Mouse (Mus musculus) c-Kit-negative CD71-positive TER-119-positive erythroid progenitor cells, embryonic 14.5 days (primary cell): ENCODE measurements around the gene Picalm.

Experiments used
- DNase-seq: peaks from one replicate; pipeline ENCODE4 v3.0.0-alpha.2; 2013; ENCODE audit warnings: low read depth, low spot score

Gene Picalm

DNA sequence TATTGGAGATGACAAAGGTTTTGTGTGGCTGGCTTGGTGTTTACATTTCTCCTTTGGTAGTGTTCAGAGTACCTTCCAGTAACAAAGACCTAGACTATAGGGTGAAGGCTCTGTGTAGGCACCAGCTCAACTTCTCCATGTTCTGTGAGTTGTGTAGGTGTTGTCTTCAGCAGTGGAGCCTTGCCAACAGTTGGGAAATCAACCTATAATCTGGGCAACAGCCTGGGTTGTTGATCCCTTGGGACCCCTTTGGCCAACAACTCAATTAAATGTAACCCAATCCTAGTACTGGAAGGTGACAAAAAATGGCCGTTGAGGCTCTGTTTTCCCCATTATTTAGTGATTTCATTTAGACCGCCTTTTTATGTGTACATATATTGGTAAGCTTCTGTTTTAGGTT is 80.1 kb downstream of the Picalm start:
- DNase-seq: no peak

DNA sequence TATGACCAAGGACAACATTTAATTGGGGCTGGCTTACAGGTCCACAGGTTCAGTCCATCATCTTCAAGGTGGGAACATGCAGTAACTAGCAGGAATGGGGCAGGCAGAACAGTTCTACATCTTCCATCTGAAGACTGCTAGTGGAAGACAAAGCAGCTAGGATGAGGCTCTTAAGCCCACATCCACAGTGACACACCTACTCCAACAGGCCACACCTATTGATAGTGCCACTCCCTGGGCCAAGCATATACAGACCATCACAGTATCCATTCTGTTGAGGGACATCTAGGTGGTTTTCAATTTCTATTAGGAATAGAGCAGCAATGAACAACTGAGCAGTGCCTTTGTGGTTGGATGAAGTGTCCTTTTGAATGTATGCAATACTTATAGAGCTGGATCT is 80.9 kb downstream of the Picalm start:
- DNase-seq: no peak

DNA sequence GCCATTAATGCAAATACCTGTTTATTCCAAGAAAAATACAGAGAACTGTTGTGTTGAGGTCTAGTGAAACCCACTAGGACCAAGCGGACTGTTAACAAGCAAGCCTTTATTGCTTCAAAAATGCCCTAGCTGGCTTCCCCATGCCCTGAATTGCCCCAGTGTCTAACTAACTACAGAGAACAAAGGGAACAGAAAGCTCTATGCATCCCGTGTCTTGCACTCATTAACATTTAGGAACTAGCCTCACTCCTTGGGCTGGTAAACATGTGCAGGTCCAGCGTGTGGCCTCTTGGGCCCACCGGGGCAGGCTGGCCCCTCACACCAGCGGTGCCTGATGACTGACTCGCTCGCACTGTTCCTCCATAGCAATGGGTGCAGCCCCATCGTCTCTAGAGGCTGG is 86.5 kb downstream of the Picalm start:
- DNase-seq: no peak

DNA sequence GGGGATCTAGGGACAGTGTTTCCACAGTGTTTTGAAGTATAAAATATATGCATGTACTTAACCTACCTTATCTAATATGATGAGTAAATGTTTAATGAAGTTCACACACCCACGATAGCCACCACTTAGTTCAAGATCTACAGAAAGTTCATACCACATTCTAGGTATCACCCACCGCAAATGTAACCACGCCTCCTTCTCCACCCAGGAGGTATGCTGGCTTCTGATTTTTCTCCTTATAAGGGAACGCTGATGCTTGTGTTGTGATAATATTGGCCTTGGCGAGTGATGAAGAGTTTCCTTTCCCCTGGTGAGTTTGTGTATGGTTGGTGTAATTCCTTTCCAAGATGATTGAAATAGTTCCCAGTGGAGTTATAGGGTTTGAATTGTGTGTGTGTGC is 88.1 kb downstream of the Picalm start:
- no peak for DNase-seq

DNA sequence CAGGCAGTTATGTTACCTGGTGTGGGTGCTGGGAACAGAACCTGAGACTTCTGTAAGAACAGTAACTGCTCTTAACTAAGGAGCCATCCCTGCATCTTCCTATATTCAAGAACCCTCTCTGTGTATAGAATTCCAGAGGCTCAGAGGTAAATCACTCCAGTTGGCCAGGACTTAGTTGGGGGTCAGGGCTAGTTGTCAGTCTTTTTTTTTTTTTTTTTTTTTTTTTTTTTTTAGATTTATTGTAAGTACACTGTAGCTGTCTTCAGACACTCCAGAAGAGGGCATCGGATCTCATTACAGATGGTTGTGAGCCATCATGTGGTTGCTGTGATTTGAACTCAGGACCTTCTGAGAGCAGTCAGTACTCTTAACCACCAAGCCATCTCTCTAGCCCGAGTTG is 91.5 kb downstream of the Picalm start:
- DNase-seq: no peak

DNA sequence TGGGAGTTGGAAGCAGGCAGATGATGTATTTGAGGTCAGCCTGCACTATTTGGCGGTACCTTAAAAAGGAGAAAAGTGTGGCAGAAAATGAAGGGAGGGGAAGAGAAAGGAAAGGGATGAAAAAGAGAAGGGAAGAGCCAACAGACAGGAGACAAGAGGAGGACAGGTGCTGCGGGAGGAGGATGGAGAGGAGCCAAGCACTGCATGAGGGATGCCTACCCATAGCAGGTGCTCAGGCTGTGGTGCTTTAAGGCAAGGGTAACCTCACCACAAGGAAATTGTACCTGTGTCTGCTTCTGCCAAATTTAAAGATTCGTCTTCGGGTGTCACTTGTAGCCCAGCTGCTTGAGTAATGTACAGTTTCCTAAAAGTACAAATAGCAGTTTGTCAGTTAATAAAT is 98.1 kb downstream of the Picalm start:
- no peak for DNase-seq

DNA sequence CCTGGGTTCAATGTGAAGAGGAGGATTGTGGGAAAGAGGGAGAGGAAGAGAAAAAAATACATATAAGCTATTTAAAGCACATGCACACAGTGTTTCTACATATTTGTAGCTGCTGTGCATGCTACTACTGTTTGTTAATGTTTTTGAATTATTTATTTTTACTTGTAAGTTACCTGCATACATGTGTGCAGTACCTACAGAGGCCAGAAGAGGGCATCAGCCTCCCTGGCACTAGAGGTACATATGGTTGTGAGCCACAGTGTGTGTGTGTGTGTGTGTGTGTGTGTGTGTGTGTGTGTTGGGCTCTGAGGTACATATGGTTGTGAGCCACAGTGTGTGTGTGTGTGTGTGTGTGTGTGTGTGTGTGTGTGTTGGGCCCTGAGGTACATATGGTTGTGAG is 98.9 kb downstream of the Picalm start:
- peak; percentile 33 for DNase-seq

DNA sequence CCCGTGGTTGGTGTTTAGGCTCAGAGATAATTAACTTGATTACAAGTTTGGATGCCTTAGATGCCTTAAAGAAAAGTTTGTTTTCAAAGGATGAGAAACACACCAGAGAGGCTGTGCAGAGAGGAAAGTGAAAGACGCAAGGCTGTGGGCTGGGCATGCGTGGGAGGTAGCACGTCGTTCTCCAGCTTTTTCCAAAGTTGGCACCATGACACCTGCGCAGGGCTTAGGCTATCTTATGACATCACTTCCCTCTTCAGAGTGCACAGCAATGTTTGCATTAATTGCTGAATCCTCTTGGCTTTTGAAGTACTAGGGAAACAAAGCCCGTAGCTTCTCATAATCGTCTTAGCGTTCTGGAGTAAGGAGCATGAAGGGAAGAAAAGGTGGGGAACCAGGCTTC is 101.4 kb downstream of the Picalm start:
- DNase-seq: no peak

DNA sequence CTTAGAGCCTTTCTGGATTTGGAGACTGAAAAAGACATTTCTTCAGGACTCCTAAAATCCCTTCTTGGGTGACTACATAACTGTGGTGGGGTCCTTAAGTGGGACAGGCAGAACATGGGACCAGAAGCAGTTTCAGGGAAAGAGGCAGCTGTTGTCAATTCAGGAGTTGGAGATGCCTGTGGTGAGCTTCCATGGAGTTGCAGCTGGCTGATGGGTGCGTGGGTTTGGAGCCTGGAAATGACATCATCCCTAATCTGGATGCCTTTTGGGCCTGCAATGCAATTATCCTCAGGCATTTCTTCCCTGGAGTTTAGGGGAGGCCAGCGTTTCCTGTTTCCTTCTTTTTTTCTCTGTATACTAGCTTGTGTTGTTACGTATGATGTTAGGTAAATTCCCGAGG is 103.9 kb downstream of the Picalm start:
- DNase-seq: no peak

DNA sequence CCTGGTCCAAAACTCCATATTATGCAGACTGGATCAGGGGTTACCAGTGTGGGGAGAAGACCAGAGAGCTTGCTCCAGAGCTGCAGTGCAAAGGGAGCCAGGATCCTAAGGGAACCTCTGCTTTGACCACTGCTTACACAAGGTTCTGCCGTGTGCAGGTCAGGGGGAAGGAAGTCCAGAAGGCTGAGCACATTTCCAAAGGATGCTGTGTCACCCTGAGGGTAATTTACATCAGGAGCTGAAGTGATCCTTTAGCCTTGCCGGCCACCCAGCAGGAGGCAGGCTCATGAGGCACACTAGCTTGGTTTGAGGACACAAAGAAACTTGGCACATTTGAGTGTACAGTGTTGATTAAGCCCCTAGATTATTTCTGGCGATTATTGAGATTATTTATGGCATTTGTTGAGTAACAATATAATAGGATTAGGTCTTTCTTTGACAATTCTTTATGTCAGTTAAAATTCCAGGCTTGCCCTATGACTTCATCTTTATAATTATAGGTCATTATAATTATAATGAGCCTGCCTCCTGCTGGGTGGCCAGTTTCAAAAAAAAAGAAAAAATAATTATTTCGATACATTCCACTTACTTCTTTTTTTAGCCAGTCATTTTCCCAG is 106.4 kb downstream of the Picalm start:
- DNase-seq: no peak

DNA sequence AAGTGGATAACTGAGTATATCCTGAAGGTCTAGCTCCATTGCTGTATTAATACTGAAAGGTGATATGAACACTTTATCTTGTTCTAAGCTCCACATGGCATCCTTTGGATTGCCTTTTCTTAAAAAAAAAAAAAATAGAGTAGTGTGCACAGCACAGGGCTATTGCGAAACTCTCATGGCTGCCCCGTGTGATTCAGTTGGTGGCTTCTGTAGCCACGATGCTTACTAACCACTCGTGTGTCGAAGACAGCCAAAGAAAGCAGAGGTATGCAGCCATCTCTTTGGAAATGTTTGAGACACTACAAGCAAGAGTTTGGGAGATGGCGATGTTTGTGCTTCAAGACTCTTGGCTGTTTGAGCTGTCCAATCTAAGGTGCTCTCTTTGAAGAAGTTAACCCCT is 113.1 kb downstream of the Picalm start:
- no peak for DNase-seq

DNA sequence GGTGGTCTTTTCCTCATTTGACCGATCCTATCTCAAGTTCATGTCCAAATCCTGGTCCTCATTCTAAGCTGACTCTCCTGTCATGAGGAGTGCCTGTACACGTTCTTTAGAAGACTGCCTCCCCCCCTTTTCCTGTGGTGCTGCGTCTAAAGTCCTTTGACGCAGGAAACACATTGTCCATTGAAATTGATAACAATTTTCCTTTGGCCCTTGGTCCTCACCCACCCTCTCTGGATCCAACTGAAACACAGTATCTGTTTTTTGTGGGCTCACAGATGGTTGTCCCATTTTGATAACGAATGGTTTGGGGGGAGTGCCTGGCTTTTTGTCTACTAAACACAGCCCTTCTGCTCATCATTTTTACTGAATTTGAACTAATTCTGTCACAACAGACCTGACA is 113.6 kb downstream of the Picalm start:
- DNase-seq: no peak

DNA sequence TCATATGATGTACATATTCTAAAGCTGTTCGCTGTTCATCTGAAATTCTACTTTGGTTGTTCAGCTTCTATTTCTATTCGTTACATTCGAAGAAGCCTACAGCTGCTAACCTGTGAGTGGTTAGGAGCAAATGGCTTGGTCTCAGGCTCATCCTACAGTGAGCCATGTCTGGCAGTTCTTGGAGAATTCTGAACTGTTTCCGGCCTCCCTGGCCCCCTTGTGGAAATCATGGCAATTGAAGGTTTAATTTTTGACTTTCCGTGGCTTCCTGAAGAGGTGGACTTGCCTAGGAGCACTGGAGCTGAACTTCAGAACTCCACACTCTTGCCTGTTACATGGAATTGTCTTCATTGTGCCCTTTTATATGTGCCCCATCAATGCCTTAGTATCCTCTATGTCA is 122.9 kb downstream of the Picalm start:
- no peak for DNase-seq

DNA sequence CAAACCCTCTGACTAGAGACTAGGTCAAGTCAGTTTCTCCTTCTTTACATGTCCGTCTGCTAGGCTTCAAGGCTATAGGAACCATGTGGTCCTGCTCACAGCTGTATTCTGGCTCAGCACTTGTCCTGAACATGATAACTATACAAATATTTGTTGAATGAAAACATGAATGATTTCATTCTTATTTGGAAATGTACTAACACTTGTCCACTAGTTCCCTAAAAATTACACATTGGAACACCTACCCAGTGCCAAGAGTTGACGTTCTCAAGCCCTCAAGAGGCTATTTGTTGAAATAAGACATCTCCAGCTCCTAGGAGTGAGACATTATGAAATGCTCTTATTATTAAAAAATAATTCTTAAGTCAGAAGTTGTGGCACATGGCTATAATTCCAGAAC is 128.7 kb downstream of the Picalm start:
- DNase-seq: no peak

DNA sequence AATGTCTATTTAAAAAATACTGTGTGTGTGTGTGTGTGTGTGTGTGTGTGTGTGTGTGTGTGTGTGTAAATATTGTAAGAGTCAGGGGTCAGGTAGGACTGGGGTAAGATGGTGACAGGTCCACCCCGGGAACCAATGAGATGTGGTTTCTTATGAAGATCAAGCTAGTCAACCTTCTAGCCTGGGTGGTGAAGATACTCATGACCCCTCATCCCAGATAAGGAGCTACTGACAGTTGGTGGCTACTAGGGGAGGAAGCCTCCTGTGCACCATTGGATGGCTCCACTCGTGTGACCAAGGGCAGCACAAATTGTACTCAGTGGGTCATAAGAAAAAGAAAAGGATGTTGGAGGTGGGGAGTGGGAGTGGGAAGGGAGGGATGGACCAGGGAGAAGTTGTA is 129.9 kb downstream of the Picalm start:
- DNase-seq: no peak

DNA sequence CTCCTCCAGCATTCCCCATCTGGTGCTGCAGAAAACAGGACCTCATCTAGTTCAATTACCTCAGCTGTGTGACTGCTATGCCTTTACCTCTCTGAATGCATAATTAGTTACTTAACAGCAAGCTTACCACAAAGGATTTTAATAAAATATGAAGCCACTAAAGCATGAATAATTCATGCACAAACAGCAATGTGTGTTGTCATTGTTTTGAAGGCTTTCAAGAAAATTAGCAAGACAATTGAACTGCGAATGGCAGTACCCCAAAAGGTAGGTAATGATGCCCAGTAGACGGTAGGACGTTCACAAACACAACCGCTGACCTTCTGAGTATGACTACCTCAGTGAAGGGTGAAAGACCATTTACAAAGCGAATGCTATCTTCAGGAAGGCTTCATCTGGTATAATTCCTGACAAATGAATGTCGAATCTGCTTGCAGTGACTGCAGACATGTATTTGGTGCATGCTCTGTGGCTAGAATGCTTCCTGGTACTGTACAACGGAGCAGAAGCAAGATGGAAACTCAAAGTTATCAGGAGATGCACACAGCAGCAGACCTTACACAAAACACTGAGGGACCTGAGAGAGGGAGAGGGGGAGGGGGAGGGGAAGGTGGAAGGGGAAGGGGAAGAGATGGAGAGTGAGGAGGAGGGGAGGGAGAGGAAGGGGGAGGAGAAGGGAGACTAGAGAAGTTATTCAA is 132.0 kb downstream of the Picalm start:
- DNase-seq: no peak
